Mouse (Mus musculus): ENCODE data around the gene Uba52. TPM values are rescaled to one million over a fixed set of nuclear protein-coding genes. Genes with fewer than 3 reads are reported as not detected.
A peak's percentile ranks its signal among the peaks of the same experiment; 100 is the strongest.

The Uba52 gene
- 547 and 589 TPM in 2 replicates for polyA plus RNA-seq (2011; ENCODE audit: insufficient read length, low read depth, missing spikeins)

GRCm38 (mm10) chr8:70510228-70510915, at the start of gene Uba52:
TSS of gene Uba52 (minus strand) at chr8:70510801.
- Histone ChIP-seq H3K27ac (ENCODE audit: insufficient read depth, low read length) (peak within 1 kb of the TSS; percentile 94), H3K4me3 (ENCODE audit: insufficient read depth, low read length) (peak within 1 kb of the TSS; percentile 98)
- peak; percentile 86 for TF ChIP-seq POLR2A (IDR thresholded peaks at IDR 0.05; ENCODE audit: low read depth, low read length)
- no peak for TF ChIP-seq CTCF (IDR thresholded peaks at IDR 0.05; ENCODE audit: borderline replicate concordance, insufficient read depth, low read length)

GRCm38 (mm10) chr8:70560096-70560495, 49.5 kb upstream of the Uba52 start:
- H3K27ac ChIP-seq (ENCODE audit: insufficient read depth, low read length), result no peak overlapping the region
- H3K4me1 ChIP-seq (ENCODE audit: control insufficient read depth, insufficient read depth, low read length), result peaks cover 6% of the 10 kb centered on the region; the same call in 1 of the 2 replicates
- TF ChIP-seq POLR2A (IDR thresholded peaks at IDR 0.05; ENCODE audit: low read depth, low read length) (no peak), CTCF (IDR thresholded peaks at IDR 0.05; ENCODE audit: borderline replicate concordance, insufficient read depth, low read length) (no peak)
- H3K4me3 ChIP-seq (ENCODE audit: insufficient read depth, low read length), result no peak overlapping the region

More at GRCm38 (mm10) chr8:70510228-70510915, at the start of gene Uba52:
- no peaks in the 10 kb centered on the region for H3K4me1 ChIP-seq (ENCODE audit: control insufficient read depth, insufficient read depth, low read length)

GRCm38 (mm10) chr8:70558983-70559382, 48.4 kb upstream of the Uba52 start:
- no peak for TF ChIP-seq CTCF (IDR thresholded peaks at IDR 0.05; ENCODE audit: borderline replicate concordance, insufficient read depth, low read length)
- no peak for TF ChIP-seq POLR2A (IDR thresholded peaks at IDR 0.05; ENCODE audit: low read depth, low read length)
- H3K27ac ChIP-seq (ENCODE audit: insufficient read depth, low read length), result no peak overlapping the region
- peaks cover 6% of the 10 kb centered on the region; the same call in 1 of the 2 replicates for H3K4me1 ChIP-seq (ENCODE audit: control insufficient read depth, insufficient read depth, low read length)
- H3K4me3 ChIP-seq (ENCODE audit: insufficient read depth, low read length), result no peak overlapping the region

GRCm38 (mm10) chr8:70558334-70558733, 47.7 kb upstream of the Uba52 start:
- no peak for TF ChIP-seq POLR2A (IDR thresholded peaks at IDR 0.05; ENCODE audit: low read depth, low read length)
- no peak for TF ChIP-seq CTCF (IDR thresholded peaks at IDR 0.05; ENCODE audit: borderline replicate concordance, insufficient read depth, low read length)
- Histone ChIP-seq H3K4me1 (ENCODE audit: control insufficient read depth, insufficient read depth, low read length) (peaks cover 11% of the 10 kb centered on the region; the same call in 1 of the 2 replicates), H3K27ac (ENCODE audit: insufficient read depth, low read length) (no peak overlapping the region), H3K4me3 (ENCODE audit: insufficient read depth, low read length) (no peak overlapping the region)

GRCm38 (mm10) chr8:70555079-70555747, 44.6 kb upstream of the Uba52 start:
- no peak overlapping the region for H3K27ac ChIP-seq (ENCODE audit: insufficient read depth, low read length)
- no peak for TF ChIP-seq POLR2A (IDR thresholded peaks at IDR 0.05; ENCODE audit: low read depth, low read length)
- TF ChIP-seq CTCF (IDR thresholded peaks at IDR 0.05; ENCODE audit: borderline replicate concordance, insufficient read depth, low read length), result no peak
- H3K4me3 ChIP-seq (ENCODE audit: insufficient read depth, low read length), result no peak overlapping the region
- H3K4me1 ChIP-seq (ENCODE audit: control insufficient read depth, insufficient read depth, low read length), result peaks cover 11% of the 10 kb centered on the region; the same call in 1 of the 2 replicates

GRCm38 (mm10) chr8:70553740-70554139, 43.1 kb upstream of the Uba52 start:
- Histone ChIP-seq H3K4me3 (ENCODE audit: insufficient read depth, low read length) (no peak overlapping the region), H3K4me1 (ENCODE audit: control insufficient read depth, insufficient read depth, low read length) (peaks cover 11% of the 10 kb centered on the region; the same call in 1 of the 2 replicates), H3K27ac (ENCODE audit: insufficient read depth, low read length) (no peak overlapping the region)
- TF ChIP-seq POLR2A (IDR thresholded peaks at IDR 0.05; ENCODE audit: low read depth, low read length) (no peak), CTCF (IDR thresholded peaks at IDR 0.05; ENCODE audit: borderline replicate concordance, insufficient read depth, low read length) (no peak)

- no peak overlapping the region for H3K27ac ChIP-seq (ENCODE audit: insufficient read depth, low read length)
- no peak for TF ChIP-seq CTCF (IDR thresholded peaks at IDR 0.05; ENCODE audit: borderline replicate concordance, insufficient read depth, low read length)
- TF ChIP-seq POLR2A (IDR thresholded peaks at IDR 0.05; ENCODE audit: low read depth, low read length), result no peak
- H3K4me3 ChIP-seq (ENCODE audit: insufficient read depth, low read length), result no peak overlapping the region
- peaks cover 8% of the 10 kb centered on the region; the same call in 1 of the 2 replicates for H3K4me1 ChIP-seq (ENCODE audit: control insufficient read depth, insufficient read depth, low read length)
These were observed 42.2 kb upstream of the Uba52 start for GRCm38 (mm10) chr8:70552836-70553235.

- peaks cover 9% of the 10 kb centered on the region; the same call in 1 of the 2 replicates for H3K4me1 ChIP-seq (ENCODE audit: control insufficient read depth, insufficient read depth, low read length)
- no peak overlapping the region for H3K4me3 ChIP-seq (ENCODE audit: insufficient read depth, low read length)
- H3K27ac ChIP-seq (ENCODE audit: insufficient read depth, low read length), result no peak overlapping the region
- TF ChIP-seq CTCF (IDR thresholded peaks at IDR 0.05; ENCODE audit: borderline replicate concordance, insufficient read depth, low read length) (no peak), POLR2A (IDR thresholded peaks at IDR 0.05; ENCODE audit: low read depth, low read length) (no peak)
These were observed 41.1 kb upstream of the Uba52 start for GRCm38 (mm10) chr8:70551558-70552161.

- TF ChIP-seq CTCF (IDR thresholded peaks at IDR 0.05; ENCODE audit: borderline replicate concordance, insufficient read depth, low read length) (no peak), POLR2A (IDR thresholded peaks at IDR 0.05; ENCODE audit: low read depth, low read length) (no peak)
These were observed 39.0 kb upstream of the Uba52 start for GRCm38 (mm10) chr8:70549412-70550184.

More at GRCm38 (mm10) chr8:70549412-70550184, 39.0 kb upstream of the Uba52 start:
- no peak overlapping the region for H3K4me3 ChIP-seq (ENCODE audit: insufficient read depth, low read length)
- peaks cover 14% of the 10 kb centered on the region; the same call in 1 of the 2 replicates for H3K4me1 ChIP-seq (ENCODE audit: control insufficient read depth, insufficient read depth, low read length)
- H3K27ac ChIP-seq (ENCODE audit: insufficient read depth, low read length), result no peak overlapping the region
